Mouse (Mus musculus): ENCODE measurements around the gene Gm960. TPM values are rescaled to one million over a fixed set of nuclear protein-coding genes. Genes with fewer than 3 reads are reported as not detected.

Gm960 gene
- polyA plus RNA-seq, 1 experiment from 2014 or later: 1.4 TPM

DNA sequence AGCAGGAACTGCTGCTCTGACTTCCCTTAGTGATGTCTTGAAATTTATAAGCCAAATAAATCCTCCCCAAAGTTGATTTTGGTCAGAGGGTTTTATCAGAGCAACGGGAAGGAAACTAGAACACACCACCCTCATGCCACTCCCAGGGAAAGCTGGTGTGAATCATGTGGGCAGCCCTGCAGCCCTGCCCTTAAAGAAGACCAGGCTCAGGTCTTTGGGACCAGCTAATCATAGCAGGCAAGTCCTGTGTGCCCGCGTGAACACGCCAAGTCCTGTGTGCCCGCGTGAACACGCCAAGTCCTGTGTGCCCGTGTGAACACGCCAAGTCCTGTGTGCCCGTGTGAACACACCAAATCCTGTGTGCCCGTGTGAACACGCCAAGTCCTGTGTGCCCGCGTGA is 18.3 kb upstream of the Gm960 start:
- no peaks in the 10 kb centered on the region for H3K36me3 ChIP-seq (ENCODE audit: insufficient read depth, low read length)
- TF ChIP-seq EP300 (IDR thresholded peaks at IDR 0.05): no peak
- DNase-seq (ENCODE audit: low spot score): no peak
- no peak overlapping the region for H3K4me2 ChIP-seq (replicated peaks; ENCODE audit: low read depth, low read length)
- WGBS: 93% methylated on average over 14 of the region's 14 CpGs
- no peak for ATAC-seq
- no peak overlapping the region for H3K9ac ChIP-seq (replicated peaks; ENCODE audit: low read depth)
- peaks cover 3% of the 10 kb centered on the region; the same call in 1 of the 2 replicates for H3K4me1 ChIP-seq (ENCODE audit: insufficient read depth, low read depth, low read length)
- no peak overlapping the region for H3K27ac ChIP-seq (ENCODE audit: low read length)
- no peak overlapping the region for H3K4me3 ChIP-seq (ENCODE audit: low read depth, low read length)
- no peaks in the 10 kb centered on the region for H3K9me3 ChIP-seq (ENCODE audit: low read length)
- H3K27me3 ChIP-seq (replicated peaks; ENCODE audit: insufficient read depth, low read length): peaks cover 28% of the 10 kb centered on the region

- 72% methylated on average over 3 of the region's 3 CpGs for WGBS
- no peak for TF ChIP-seq CTCF (IDR thresholded peaks at IDR 0.05)
- no peak for TF ChIP-seq EP300 (IDR thresholded peaks at IDR 0.05)
- Histone ChIP-seq H3K4me1 (ENCODE audit: insufficient read depth, low read depth, low read length) (peaks cover 3% of the 10 kb centered on the region; the same call in 1 of the 2 replicates), H3K9ac (replicated peaks; ENCODE audit: low read depth) (no peak overlapping the region), H3K27ac (ENCODE audit: low read length) (no peak overlapping the region), H3K27me3 (replicated peaks; ENCODE audit: insufficient read depth, low read length) (peaks cover 50% of the 10 kb centered on the region), H3K4me3 (ENCODE audit: low read depth, low read length) (no peak overlapping the region), H3K9me3 (ENCODE audit: low read length) (no peaks in the 10 kb centered on the region), H3K4me2 (replicated peaks; ENCODE audit: low read depth, low read length) (no peak overlapping the region), H3K36me3 (ENCODE audit: insufficient read depth, low read length) (no peaks in the 10 kb centered on the region)
- ATAC-seq: no peak
- no peak for DNase-seq (ENCODE audit: low spot score)
Measured at GRCm38 (mm10) chr19:4713886-4714285, 15.4 kb upstream of the Gm960 start.

DNA sequence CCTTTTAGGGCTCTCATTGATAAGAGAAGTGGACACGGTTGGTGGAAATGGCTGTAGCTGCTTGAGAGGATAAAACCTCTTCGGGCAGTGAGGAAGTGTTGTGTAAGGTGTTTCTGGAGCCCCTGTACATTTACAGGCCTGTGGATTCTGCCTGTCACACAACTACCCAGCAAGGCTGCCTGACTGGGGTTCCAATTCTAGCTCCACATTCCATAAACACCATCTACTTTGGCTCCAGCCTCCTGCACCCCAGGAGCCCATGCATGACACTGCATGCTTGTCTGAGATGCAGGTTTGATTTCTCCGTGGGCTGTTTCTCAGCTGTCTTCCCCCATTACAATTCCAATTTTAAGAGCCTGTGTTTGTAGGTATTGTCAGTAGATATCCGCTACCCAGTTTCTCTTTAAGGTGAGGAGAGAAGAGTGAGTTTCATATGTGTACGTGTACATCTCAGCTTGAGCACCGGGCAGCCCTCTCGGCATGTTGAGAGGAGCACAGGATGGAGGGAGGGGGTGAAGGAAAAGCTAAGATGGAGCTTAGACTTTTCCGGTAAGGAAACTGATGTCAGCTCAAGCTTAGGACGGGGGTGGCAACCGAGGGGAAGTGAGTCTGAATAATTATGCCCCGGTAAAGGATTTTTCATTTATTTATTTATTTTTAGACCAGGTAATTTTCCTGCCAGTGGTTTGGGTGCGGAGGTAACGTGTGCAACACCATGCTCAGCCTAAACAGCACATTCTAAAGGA is 14.5 kb upstream of the Gm960 start:
- no peaks in the 10 kb centered on the region for H3K9me3 ChIP-seq (ENCODE audit: low read length)
- H3K4me2 ChIP-seq (replicated peaks; ENCODE audit: low read depth, low read length): peak overlapping the region; percentile 92
- H3K4me3 ChIP-seq (ENCODE audit: low read depth, low read length): peak overlapping the region; percentile 41
- H3K9ac ChIP-seq (replicated peaks; ENCODE audit: low read depth): no peak overlapping the region
- H3K4me1 ChIP-seq (ENCODE audit: insufficient read depth, low read depth, low read length): peaks cover 3% of the 10 kb centered on the region; the same call in 1 of the 2 replicates
- H3K27me3 ChIP-seq (replicated peaks; ENCODE audit: insufficient read depth, low read length): peaks cover 50% of the 10 kb centered on the region
- no peak overlapping the region for H3K27ac ChIP-seq (ENCODE audit: low read length)
- ATAC-seq: no peak
- TF ChIP-seq CTCF (IDR thresholded peaks at IDR 0.05) (no peak), EP300 (IDR thresholded peaks at IDR 0.05) (no peak)
- H3K36me3 ChIP-seq (ENCODE audit: insufficient read depth, low read length): no peaks in the 10 kb centered on the region
- no peak for DNase-seq (ENCODE audit: low spot score)
- 33% methylated on average over 13 of the region's 13 CpGs for WGBS

DNA sequence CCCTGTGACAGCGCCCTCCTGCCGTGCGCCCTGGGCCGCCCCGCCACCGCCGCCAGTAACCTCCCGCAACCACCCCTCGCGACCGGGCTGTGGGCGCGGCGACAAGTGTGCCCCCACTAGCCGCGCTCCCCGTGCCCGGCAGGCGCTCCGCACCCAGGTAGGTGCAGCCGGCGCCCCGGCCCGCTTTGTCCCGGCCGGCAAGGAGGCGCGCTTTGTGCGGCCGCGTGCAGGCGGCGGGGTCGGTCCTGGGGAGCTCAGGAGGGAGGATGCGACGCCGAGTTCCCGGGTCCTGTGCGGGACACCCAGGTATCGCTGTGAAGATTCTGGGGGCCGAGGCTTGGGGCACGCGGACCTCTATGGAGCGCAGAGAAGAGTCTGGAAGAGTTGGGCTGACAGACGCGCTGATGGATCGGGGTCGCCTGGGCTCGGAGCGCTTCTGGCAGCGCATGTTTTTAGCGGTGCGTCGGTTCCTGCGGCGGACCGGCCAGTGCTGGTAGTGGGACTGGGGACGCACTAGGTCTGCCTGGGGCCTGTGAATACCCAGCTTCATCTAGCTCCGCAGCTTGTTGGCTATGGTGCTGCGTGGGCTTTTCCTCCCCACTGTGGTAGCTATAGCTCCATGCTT is 13.8 kb upstream of the Gm960 start:
- TF ChIP-seq EP300 (IDR thresholded peaks at IDR 0.05): no peak
- TF ChIP-seq CTCF (IDR thresholded peaks at IDR 0.05): no peak
- Histone ChIP-seq H3K4me1 (ENCODE audit: insufficient read depth, low read depth, low read length) (peaks cover 3% of the 10 kb centered on the region; the same call in 1 of the 2 replicates), H3K27ac (ENCODE audit: low read length) (no peak overlapping the region), H3K9me3 (ENCODE audit: low read length) (no peaks in the 10 kb centered on the region), H3K27me3 (replicated peaks; ENCODE audit: insufficient read depth, low read length) (peaks cover 50% of the 10 kb centered on the region), H3K4me2 (replicated peaks; ENCODE audit: low read depth, low read length) (peak overlapping the region; percentile 92), H3K36me3 (ENCODE audit: insufficient read depth, low read length) (no peaks in the 10 kb centered on the region), H3K9ac (replicated peaks; ENCODE audit: low read depth) (no peak overlapping the region), H3K4me3 (ENCODE audit: low read depth, low read length) (peak overlapping the region; percentile 41)
- ATAC-seq: 0 out of 2 replicates have a peak, but pooled peaks have one; percentile 14
- WGBS: under 1% methylated on average over 60 of the region's 60 CpGs
- DNase-seq (ENCODE audit: low spot score): no peak

GRCm38 (mm10) chr19:4711601-4712155 is 13.2 kb upstream of the Gm960 start:
- ATAC-seq (peak; percentile 30), DNase-seq (ENCODE audit: low spot score) (no peak)
- H3K9me3 ChIP-seq (ENCODE audit: low read length): no peaks in the 10 kb centered on the region
- peak overlapping the region; percentile 41 for H3K4me3 ChIP-seq (ENCODE audit: low read depth, low read length)
- H3K4me2 ChIP-seq (replicated peaks; ENCODE audit: low read depth, low read length): peak overlapping the region; percentile 92
- H3K27me3 ChIP-seq (replicated peaks; ENCODE audit: insufficient read depth, low read length): peaks cover 50% of the 10 kb centered on the region
- H3K27ac ChIP-seq (ENCODE audit: low read length): no peak overlapping the region
- 2% methylated on average over 34 of the region's 65 CpGs for whole genome bisulfite sequencing
- TF ChIP-seq EP300 (IDR thresholded peaks at IDR 0.05): no peak
- no peak for TF ChIP-seq CTCF (IDR thresholded peaks at IDR 0.05)
- no peaks in the 10 kb centered on the region for H3K36me3 ChIP-seq (ENCODE audit: insufficient read depth, low read length)
- peaks cover 3% of the 10 kb centered on the region; the same call in 1 of the 2 replicates for H3K4me1 ChIP-seq (ENCODE audit: insufficient read depth, low read depth, low read length)
- H3K9ac ChIP-seq (replicated peaks; ENCODE audit: low read depth): no peak overlapping the region

DNA sequence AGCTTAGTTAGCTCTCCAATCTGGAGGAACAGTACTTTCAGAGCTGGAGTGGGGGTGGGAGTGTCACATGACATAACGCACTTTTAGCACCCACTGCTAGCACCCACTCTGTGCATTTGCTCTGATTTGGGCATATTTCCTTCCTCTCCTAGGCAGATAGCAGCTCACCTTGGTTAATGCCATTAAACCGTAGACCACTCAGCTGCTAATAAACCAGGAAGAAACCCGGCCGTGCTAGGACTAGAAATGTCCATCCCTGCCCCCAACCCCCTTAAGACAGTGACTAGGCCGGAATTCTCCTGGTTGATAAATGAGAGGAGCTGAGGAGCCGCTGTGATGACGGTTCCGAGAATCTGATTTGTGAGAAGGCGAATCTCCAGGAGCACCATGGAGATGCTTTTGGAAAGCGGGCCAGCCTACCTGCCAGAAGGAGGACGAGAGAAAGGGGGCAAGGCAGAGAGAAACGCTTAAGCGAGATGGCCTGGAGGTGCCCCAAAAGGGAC is 12.7 kb upstream of the Gm960 start, which contains the start of gene Sptbn2:
Gene Sptbn2 (plus strand): TSS at position 70 of the 503 bp plus-strand sequence.
- 17% methylated on average over 13 of the region's 13 CpGs for WGBS
- ATAC-seq: no peak

More for the DNA sequence above, 12.7 kb upstream of the Gm960 start, which contains the start of gene Sptbn2:
- Histone ChIP-seq H3K4me3 (ENCODE audit: low read depth, low read length) (peak within 1 kb of the TSS; percentile 41), H3K27ac (ENCODE audit: low read length) (no peak within 1 kb of the TSS), H3K27me3 (replicated peaks; ENCODE audit: insufficient read depth, low read length) (peaks cover 50% of the 10 kb centered on the region), H3K4me1 (ENCODE audit: insufficient read depth, low read depth, low read length) (peaks cover 3% of the 10 kb centered on the region; the same call in 1 of the 2 replicates), H3K36me3 (ENCODE audit: insufficient read depth, low read length) (no peaks in the 10 kb centered on the region), H3K9me3 (ENCODE audit: low read length) (no peaks in the 10 kb centered on the region), H3K9ac (replicated peaks; ENCODE audit: low read depth) (no peak within 1 kb of the TSS), H3K4me2 (replicated peaks; ENCODE audit: low read depth, low read length) (peak within 1 kb of the TSS; percentile 92)
- DNase-seq (ENCODE audit: low spot score): no peak
- TF ChIP-seq EP300 (IDR thresholded peaks at IDR 0.05): no peak

Measured in lung, postnatal 0 days (tissue).